Mouse (Mus musculus) forebrain, embryonic 13.5 days (tissue): Measurements from ENCODE around the gene Fcho1. TPM values are rescaled to one million over a fixed set of nuclear protein-coding genes. Genes with fewer than 3 reads are reported as not detected.
"Not testable (repeated sequence)": the region's sequence is repeated elsewhere in the genome, so short reads cannot be mapped to it uniquely, and the experiment has no call there.

Experiments
- ATAC-seq: fragments of 200-750 bp; cut with Nextera tagmentation; 2 replicates; pipeline ENCODE4 v1.8.0; 2017
- H3K27ac ChIP-seq: fragments of 300-500 bp; sonication (generic); 2 replicates; pipeline ENCODE4 v1.5.1; 2015; ENCODE audit warnings: inconsistent platforms, mild to moderate bottlenecking, moderate library complexity
- H3K27me3 ChIP-seq: fragments of 300-500 bp; sonication (generic); 2 replicates; pipeline ENCODE4 v1.6.1; 2015; ENCODE audit warnings: mild to moderate bottlenecking, inconsistent platforms
- H3K36me3 ChIP-seq: fragments of 300-500 bp; sonication (generic); 2 replicates; pipeline ENCODE4 v1.6.1; 2015; ENCODE audit warnings: mild to moderate bottlenecking, inconsistent platforms; ENCODE audit not compliant: poor library complexity, severe bottlenecking
- H3K4me1 ChIP-seq: fragments of 300-500 bp; sonication (generic); 2 replicates; pipeline ENCODE4 v1.6.1; 2015; ENCODE audit warnings: inconsistent platforms
- H3K4me2 ChIP-seq: fragments of 300-500 bp; sonication (generic); 2 replicates; pipeline ENCODE4 v1.6.1; 2015; ENCODE audit warnings: inconsistent platforms, mild to moderate bottlenecking, moderate library complexity
- H3K4me3 ChIP-seq: fragments of 300-500 bp; sonication (generic); 2 replicates; pipeline ENCODE4 v1.5.1; 2015; ENCODE audit warnings: mild to moderate bottlenecking, inconsistent platforms
- H3K9ac ChIP-seq: fragments of 300-500 bp; sonication (generic); 2 replicates; pipeline ENCODE4 v1.6.1; 2015; ENCODE audit warnings: mild to moderate bottlenecking, inconsistent platforms
- H3K9me3 ChIP-seq: fragments of 300-500 bp; sonication (generic); replicated peaks from 2 replicates; pipeline ENCODE4 v1.6.1; 2016; ENCODE audit warnings: inconsistent platforms
- WGBS: fragments of 180-500 bp; shearing (Covaris S2); methylation state at CpG from one replicate; pipeline ENCODE4 v1.1.7; 2015; 5-methylcytosine and 5-hydroxymethylcytosine counted together
- polyA plus RNA-seq: library from polyadenylated mRNA; unstranded; fragments of >200 nt; fragmentation: Nextera tagmentation; extraction: Ambion mirVana; gene quantifications from 2 replicates; pipeline ENCODE4 v1.2.1, GENCODE M21; 2015

Gene Fcho1
- polyA plus RNA-seq, 1 experiment from 2014 or later = 39.6 TPM

DNA sequence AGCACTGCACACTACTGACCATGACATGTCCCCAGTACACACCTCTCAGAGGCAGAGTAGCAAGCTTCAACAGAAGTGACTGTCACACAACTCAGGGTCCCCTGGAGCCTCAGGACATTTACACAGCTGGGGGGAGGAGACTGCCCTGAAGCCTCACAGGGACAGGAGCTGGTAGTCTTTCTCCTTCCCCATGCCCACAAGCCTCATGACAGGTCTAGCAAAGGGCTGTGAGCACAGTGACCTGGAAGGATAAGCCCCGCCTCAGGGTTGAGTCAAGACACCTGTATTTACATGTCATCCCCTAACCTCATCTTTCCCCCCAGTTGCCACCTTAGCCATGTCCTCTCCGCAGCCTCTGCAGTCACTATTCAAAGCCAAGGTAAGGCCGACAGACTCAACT is 15.7 kb upstream of the Fcho1 start:
- ATAC-seq = no peak
- Histone ChIP-seq H3K9me3 (no peaks in the 10 kb centered on the region), H3K4me1 (peaks cover 10% of the 10 kb centered on the region), H3K36me3 (no peaks in the 10 kb centered on the region), H3K4me3 (no peak overlapping the region), H3K9ac (no peak overlapping the region), H3K27me3 (peaks cover 8% of the 10 kb centered on the region; the same call in 1 of the 2 replicates), H3K4me2 (peak overlapping the region; percentile 54), H3K27ac (no peak overlapping the region)
- 39% methylated on average over 3 of the region's 3 CpGs for WGBS

- H3K36me3 ChIP-seq, H3K9ac ChIP-seq, H3K27ac ChIP-seq: not testable (repeated sequence)
These were observed 12.8 kb upstream of the Fcho1 start for GRCm38 (mm10) chr8:71738316-71738715.

GRCm38 (mm10) chr8:71731652-71732230 is 6.2 kb upstream of the Fcho1 start:
- H3K36me3 ChIP-seq = no peaks in the 10 kb centered on the region
- H3K9me3 ChIP-seq = no peaks in the 10 kb centered on the region
- H3K4me3 ChIP-seq = no peak overlapping the region
- peaks cover 2% of the 10 kb centered on the region; the same call in 1 of the 2 replicates for H3K27me3 ChIP-seq
- no peak overlapping the region for H3K9ac ChIP-seq
- no peak overlapping the region for H3K27ac ChIP-seq
- WGBS = 42% methylated on average over 3 of the region's 3 CpGs
- H3K4me2 ChIP-seq = no peak overlapping the region
- no peak for ATAC-seq
- peaks cover 8% of the 10 kb centered on the region; the same call in 1 of the 2 replicates for H3K4me1 ChIP-seq

More at GRCm38 (mm10) chr8:71738316-71738715, 12.8 kb upstream of the Fcho1 start:
- H3K4me1 ChIP-seq, H3K9me3 ChIP-seq, H3K27me3 ChIP-seq, H3K4me2 ChIP-seq, H3K4me3 ChIP-seq, ATAC-seq: not testable (repeated sequence)

DNA sequence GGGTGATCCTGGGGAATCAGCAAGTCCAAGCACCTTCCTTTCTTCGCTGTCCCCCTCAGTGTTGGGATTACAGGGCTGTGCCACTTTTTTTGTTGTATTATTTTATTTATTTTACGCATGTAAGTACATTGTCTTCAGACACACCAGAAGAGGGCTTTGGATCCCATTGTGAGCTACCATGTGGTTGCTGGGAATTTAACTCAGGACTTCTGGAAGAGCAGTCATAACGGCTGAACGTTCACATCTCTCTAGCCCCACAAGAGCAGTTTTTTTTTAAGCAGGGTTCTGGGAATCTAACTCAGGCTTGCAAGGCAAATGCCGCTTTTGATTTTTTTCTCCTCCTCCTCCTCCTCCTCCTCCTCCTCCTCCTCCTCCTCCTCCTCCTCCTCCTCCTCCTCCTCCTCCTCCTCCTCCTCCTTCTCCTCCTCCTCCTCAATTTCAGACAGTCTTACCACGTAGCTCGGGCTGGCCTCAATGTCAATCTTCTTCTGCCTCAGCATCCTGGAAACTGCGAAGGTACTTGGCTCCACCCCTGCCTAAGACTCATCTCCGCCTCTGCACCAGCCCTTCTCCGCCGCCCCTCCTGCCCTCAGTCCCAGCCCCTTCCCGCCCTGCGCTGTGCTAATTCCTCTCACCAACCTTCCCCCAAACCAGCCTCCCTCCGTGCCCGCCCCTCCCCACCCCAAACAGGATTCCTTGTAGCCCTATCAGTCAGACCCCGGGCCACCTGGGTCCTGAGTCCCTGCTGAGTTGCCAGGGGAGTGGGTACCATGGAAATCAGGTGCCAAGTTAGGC is 3.5 kb upstream of the Fcho1 start:
- peak; percentile 19; the same call in 1 of the 2 replicates for ATAC-seq
- H3K27me3 ChIP-seq = peaks cover 2% of the 10 kb centered on the region; the same call in 1 of the 2 replicates
- 4% methylated on average over 14 of the region's 16 CpGs for WGBS
- peak overlapping the region; percentile 64 for H3K9ac ChIP-seq
- H3K4me3 ChIP-seq = peak overlapping the region; percentile 39
- peak overlapping the region; percentile 67 for H3K4me2 ChIP-seq
- H3K4me1 ChIP-seq = peaks cover 19% of the 10 kb centered on the region
- H3K9me3 ChIP-seq = no peaks in the 10 kb centered on the region
- H3K36me3 ChIP-seq = no peaks in the 10 kb centered on the region
- no peak overlapping the region for H3K27ac ChIP-seq

DNA sequence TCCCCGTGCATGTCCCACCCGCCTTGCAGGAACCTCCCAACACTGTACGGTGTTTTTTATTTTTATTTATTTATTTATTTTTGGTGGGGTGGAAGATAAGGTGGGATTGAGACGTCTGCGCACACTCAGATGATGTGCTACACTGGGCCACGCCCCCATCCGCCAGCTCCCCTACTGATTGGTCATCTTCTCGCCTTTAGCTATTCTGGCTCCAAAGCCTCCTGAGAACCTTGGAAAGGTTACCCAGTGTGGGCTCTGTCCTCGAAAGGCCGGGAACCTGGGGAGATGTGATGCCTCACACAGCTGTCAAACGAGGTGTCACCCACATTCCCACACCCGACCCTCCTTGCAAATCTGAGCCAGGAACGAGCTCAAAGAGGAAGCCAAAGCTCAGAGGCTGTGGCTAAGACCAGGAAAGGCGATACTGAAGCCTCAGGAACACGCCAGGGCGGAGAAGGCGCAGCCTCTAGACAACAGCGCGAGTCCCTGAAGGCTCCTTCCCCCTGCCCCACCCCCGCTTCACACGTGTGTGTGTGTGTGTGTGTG is 2.8 kb upstream of the Fcho1 start:
- ATAC-seq = peak; percentile 46

DNA sequence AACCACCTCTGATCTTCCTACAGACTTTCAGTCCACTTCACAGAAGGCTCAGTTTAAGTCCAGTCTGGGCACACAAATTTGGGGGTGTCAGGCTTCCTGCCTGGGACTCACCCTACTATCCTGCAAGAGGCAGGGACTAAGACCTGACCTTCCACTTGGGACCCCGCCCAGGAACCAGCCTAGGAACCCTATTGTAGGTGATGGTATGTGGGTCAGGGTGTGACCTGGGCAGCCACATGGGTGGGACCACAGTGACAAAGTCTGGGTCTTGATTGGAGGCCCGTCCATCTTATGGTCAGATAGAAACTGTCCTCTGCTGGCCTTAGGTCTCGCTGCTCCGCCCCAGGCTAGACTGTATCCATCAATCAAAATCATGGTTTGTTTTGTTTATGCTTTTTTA is 1.1 kb downstream of the Fcho1 start:
- peaks cover 58% of the 10 kb centered on the region for H3K4me1 ChIP-seq

More for the DNA sequence above, 2.8 kb upstream of the Fcho1 start:
- 5% methylated on average over 21 of the region's 21 CpGs for WGBS
- Histone ChIP-seq H3K9me3 (no peaks in the 10 kb centered on the region), H3K4me3 (peak overlapping the region; percentile 39), H3K4me1 (peaks cover 23% of the 10 kb centered on the region), H3K4me2 (peak overlapping the region; percentile 67), H3K9ac (peak overlapping the region; percentile 64), H3K27me3 (peaks cover 2% of the 10 kb centered on the region; the same call in 1 of the 2 replicates), H3K36me3 (no peaks in the 10 kb centered on the region), H3K27ac (peak overlapping the region; percentile 67)

DNA sequence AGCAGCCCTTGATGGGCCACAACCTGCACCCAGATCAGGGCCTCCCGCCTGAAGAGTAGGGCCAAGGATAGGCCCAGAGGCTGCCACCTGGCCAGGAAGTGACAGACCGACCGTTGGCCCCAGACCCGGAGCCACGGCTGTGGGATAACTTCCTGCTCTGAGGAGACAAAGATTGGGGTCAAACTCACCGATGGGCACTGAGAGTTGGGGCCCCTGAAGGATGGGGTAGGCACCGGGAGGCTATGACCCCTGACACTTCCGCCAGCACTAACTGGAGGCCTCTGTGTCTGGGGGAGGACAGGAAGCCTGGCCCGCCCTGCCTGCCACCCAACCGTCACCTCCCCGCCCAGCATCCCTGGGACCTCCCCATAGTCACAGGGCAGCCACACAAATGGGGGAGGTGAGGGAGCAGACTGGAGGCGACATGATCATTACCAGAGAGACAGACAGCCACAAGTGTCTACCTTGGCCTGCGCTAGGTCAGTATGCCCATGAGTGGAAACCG is 2.4 kb downstream of the Fcho1 start:
- ATAC-seq = no peak
- Histone ChIP-seq H3K9me3 (no peaks in the 10 kb centered on the region), H3K36me3 (peaks cover 2% of the 10 kb centered on the region), H3K27me3 (no peaks in the 10 kb centered on the region), H3K4me2 (no peak overlapping the region), H3K27ac (no peak overlapping the region), H3K4me3 (no peak overlapping the region), H3K9ac (no peak overlapping the region), H3K4me1 (peaks cover 63% of the 10 kb centered on the region)
- 79% methylated on average over 14 of the region's 14 CpGs for WGBS

More for the DNA sequence above, 1.1 kb downstream of the Fcho1 start:
- peak overlapping the region; percentile 87 for H3K4me2 ChIP-seq
- no peak for ATAC-seq
- peak overlapping the region; percentile 79 for H3K4me3 ChIP-seq
- 70% methylated on average over 4 of the region's 4 CpGs for WGBS
- H3K36me3 ChIP-seq = no peaks in the 10 kb centered on the region
- peak overlapping the region; percentile 81; the same call in 1 of the 2 replicates for H3K9ac ChIP-seq
- no peak overlapping the region for H3K27ac ChIP-seq
- no peaks in the 10 kb centered on the region for H3K27me3 ChIP-seq
- no peaks in the 10 kb centered on the region for H3K9me3 ChIP-seq

GRCm38 (mm10) chr8:71719928-71720457 is 5.5 kb downstream of the Fcho1 start:
- Histone ChIP-seq H3K36me3 (peaks cover 30% of the 10 kb centered on the region), H3K9me3 (no peaks in the 10 kb centered on the region), H3K27me3 (no peaks in the 10 kb centered on the region), H3K27ac (peak overlapping the region; percentile 90), H3K4me3 (no peak overlapping the region; the same call in 1 of the 2 replicates), H3K4me2 (peak overlapping the region; percentile 49), H3K9ac (peak overlapping the region; percentile 37), H3K4me1 (peaks cover 62% of the 10 kb centered on the region)
- ATAC-seq = peak; percentile 85
- 15% methylated on average over 7 of the region's 7 CpGs for WGBS

- peak; percentile 68 for ATAC-seq
- Histone ChIP-seq H3K36me3 (peaks cover 36% of the 10 kb centered on the region), H3K4me1 (peaks cover 55% of the 10 kb centered on the region), H3K27ac (peak overlapping the region; percentile 90), H3K4me3 (no peak overlapping the region), H3K9me3 (no peaks in the 10 kb centered on the region), H3K4me2 (peak overlapping the region; percentile 49; the same call in 1 of the 2 replicates), H3K27me3 (no peaks in the 10 kb centered on the region), H3K9ac (0 out of 2 replicates have a peak overlapping the region, but pooled peaks have one; percentile 26)
- WGBS = 30% methylated on average over 4 of the region's 4 CpGs
These were observed 6.3 kb downstream of the Fcho1 start for GRCm38 (mm10) chr8:71719218-71719617.

GRCm38 (mm10) chr8:71718252-71718651 is 7.3 kb downstream of the Fcho1 start:
- peaks cover 42% of the 10 kb centered on the region for H3K36me3 ChIP-seq
- no peak for ATAC-seq
- peak overlapping the region; percentile 90 for H3K27ac ChIP-seq
- H3K9ac ChIP-seq = no peak overlapping the region
- H3K4me1 ChIP-seq = peaks cover 48% of the 10 kb centered on the region
- 38% methylated on average over 3 of the region's 3 CpGs for WGBS
- no peak overlapping the region for H3K4me3 ChIP-seq
- 0 out of 2 replicates have a peak overlapping the region, but pooled peaks have one; percentile 49 for H3K4me2 ChIP-seq
- H3K27me3 ChIP-seq = no peaks in the 10 kb centered on the region
- no peaks in the 10 kb centered on the region for H3K9me3 ChIP-seq

- Histone ChIP-seq H3K9me3 (no peaks in the 10 kb centered on the region), H3K27ac (no peak overlapping the region), H3K27me3 (no peaks in the 10 kb centered on the region), H3K4me1 (peaks cover 41% of the 10 kb centered on the region), H3K4me3 (no peak overlapping the region), H3K9ac (no peak overlapping the region), H3K36me3 (peaks cover 53% of the 10 kb centered on the region), H3K4me2 (no peak overlapping the region)
- ATAC-seq = no peak
- 87% methylated on average over 12 of the region's 12 CpGs for WGBS
These were observed 8.4 kb downstream of the Fcho1 start for GRCm38 (mm10) chr8:71717096-71717495.
